Mouse (Mus musculus) embryonic facial prominence, embryonic 14.5 days (tissue): ENCODE measurements around the gene Dis3. TPM values are rescaled to one million over a fixed set of nuclear protein-coding genes. Genes with fewer than 3 reads are reported as not detected.
"Not testable (repeated sequence)": the region's sequence is repeated elsewhere in the genome, so short reads cannot be mapped to it uniquely, and the experiment has no call there.

Experiments used
- ATAC-seq: fragments of 200-750 bp; cut with Nextera tagmentation; 2 replicates; pipeline ENCODE4 v1.8.0; 2017; ENCODE audit warnings: low read depth, moderate number of reproducible peaks, moderate TSS enrichment
- DNase-seq: peaks from one replicate; pipeline ENCODE4 v3.0.0-alpha.2; 2015; ENCODE audit warnings: low spot score
- H3K27ac ChIP-seq: fragments of 300-500 bp; sonication (generic); replicated peaks from 2 replicates; pipeline ENCODE4 v1.5.1; 2014; ENCODE audit warnings: low read depth, mild to moderate bottlenecking, low read length, moderate library complexity
- H3K27me3 ChIP-seq: fragments of 300-500 bp; sonication (generic); replicated peaks from 2 replicates; pipeline ENCODE4 v1.6.1; 2014; ENCODE audit warnings: low read length; ENCODE audit not compliant: control insufficient read depth, insufficient read depth
- H3K36me3 ChIP-seq: fragments of 300-500 bp; sonication (generic); 2 replicates; pipeline ENCODE4 v1.6.1; 2014; ENCODE audit warnings: low read length, mixed read lengths; ENCODE audit not compliant: control insufficient read depth, insufficient read depth
- H3K4me1 ChIP-seq: fragments of 300-500 bp; sonication (generic); 2 replicates; pipeline ENCODE4 v1.6.1; 2014; ENCODE audit warnings: antibody characterized with exemption, low read length; ENCODE audit not compliant: control insufficient read depth, insufficient read depth
- H3K4me2 ChIP-seq: fragments of 300-500 bp; sonication (generic); 2 replicates; pipeline ENCODE4 v1.6.1; 2014; ENCODE audit warnings: low read depth, mild to moderate bottlenecking, low read length, moderate library complexity, mixed read lengths
- H3K4me3 ChIP-seq: fragments of 300-500 bp; sonication (generic); 2 replicates; pipeline ENCODE4 v1.5.1; 2014; ENCODE audit warnings: low read depth, mild to moderate bottlenecking, low read length
- H3K9ac ChIP-seq: fragments of 300-500 bp; sonication (generic); 2 replicates; pipeline ENCODE4 v1.6.1; 2014; ENCODE audit warnings: low read depth, mild to moderate bottlenecking, low read length, moderate library complexity, mixed read lengths
- H3K9me3 ChIP-seq: fragments of 300-500 bp; sonication (generic); 2 replicates; pipeline ENCODE4 v1.6.1; 2016; ENCODE audit warnings: low read length; ENCODE audit not compliant: control insufficient read depth
- WGBS: fragments of 180-500 bp; shearing (Covaris S2); extraction: QIAGEN DNeasy Blood & Tissue Kit; methylation state at CpG from one replicate; pipeline ENCODE4 v1.1.7; 2014; 5-methylcytosine and 5-hydroxymethylcytosine counted together
- polyA plus RNA-seq: library from polyadenylated mRNA; unstranded; fragments of >200 nt; fragmentation: Nextera tagmentation; extraction: Ambion mirVana; gene quantifications from 2 replicates; pipeline ENCODE4 v1.2.1, GENCODE M21; 2014

Dis3 gene
- polyA plus RNA-seq, 1 experiment from 2014 or later: 36.4 TPM

DNA sequence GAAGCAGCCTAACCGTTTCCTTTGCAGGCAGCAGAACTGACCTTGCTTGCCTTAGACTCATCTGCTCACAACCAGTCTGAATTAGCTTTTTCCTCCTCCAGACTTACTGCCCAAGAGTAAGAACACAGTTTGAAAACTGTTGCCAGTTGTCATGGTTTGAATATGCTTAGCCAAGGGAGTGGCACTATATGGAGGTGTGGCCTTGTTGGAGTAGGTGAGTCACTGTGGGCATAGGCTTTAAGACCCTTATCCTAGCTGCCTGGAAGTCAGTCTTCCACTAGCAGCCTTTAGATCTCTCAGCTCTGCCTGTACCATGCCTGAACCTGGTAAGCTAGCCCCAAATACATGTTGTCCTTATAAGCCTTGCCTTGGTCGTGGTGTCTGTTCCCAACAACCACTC lies 61.9 kb downstream of the Dis3 start:
- Histone ChIP-seq H3K9ac (no peak overlapping the region), H3K36me3 (peaks cover 34% of the 10 kb centered on the region), H3K27me3 (no peaks in the 10 kb centered on the region), H3K4me3 (no peak overlapping the region), H3K27ac (no peak overlapping the region), H3K4me2 (no peak overlapping the region), H3K9me3 (no peaks in the 10 kb centered on the region), H3K4me1 (no peaks in the 10 kb centered on the region)
- no peak for DNase-seq
- no peak for ATAC-seq
- WGBS: 89% methylated on average over 2 of the region's 2 CpGs

DNA sequence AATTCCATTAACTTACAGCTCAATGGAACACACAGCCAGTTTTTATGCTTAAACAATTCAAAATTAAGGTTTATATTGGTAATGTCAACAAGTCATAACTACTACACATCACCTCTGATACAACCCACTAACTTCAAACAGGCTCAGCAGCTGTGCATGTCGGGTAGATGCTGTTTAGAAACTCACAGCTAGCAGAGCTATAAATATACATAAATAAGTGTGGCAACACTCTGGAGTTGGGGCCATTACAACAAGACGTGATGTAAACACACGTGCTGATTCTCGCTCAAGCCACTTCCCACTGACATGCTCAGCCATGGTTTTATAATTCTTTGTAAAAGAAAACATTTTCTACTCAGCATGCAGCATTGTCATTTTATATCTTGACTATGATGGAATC lies 63.5 kb downstream of the Dis3 start:
- DNase-seq (no peak), ATAC-seq (no peak)
- Histone ChIP-seq H3K36me3 (peaks cover 36% of the 10 kb centered on the region), H3K4me2 (no peak overlapping the region), H3K4me1 (no peaks in the 10 kb centered on the region), H3K9me3 (no peaks in the 10 kb centered on the region), H3K27me3 (no peaks in the 10 kb centered on the region), H3K27ac (no peak overlapping the region), H3K9ac (no peak overlapping the region), H3K4me3 (no peak overlapping the region)
- 78% methylated on average over 4 of the region's 4 CpGs for WGBS

DNA sequence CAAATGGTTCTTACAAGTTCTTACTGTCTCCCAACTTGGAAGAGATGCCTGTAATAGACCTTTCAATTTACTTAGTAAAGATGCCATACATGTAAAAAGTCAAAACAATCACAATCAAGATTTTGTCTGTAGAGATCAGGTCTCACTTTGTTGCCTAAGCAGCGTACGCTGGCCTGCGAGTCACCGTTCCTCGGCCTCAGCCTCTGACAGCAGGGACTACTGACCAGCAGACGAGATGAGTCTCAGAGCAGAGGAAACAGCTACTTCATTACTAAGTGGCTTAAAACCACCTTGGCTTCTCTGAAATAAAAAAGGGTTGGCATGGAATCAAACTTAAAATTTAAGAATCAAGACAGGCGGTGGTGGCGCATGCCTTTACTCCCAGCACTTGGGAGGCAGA lies 64.7 kb downstream of the Dis3 start:
- DNase-seq, H3K4me3 ChIP-seq, H3K9me3 ChIP-seq, H3K9ac ChIP-seq, ATAC-seq, H3K27me3 ChIP-seq, H3K4me2 ChIP-seq, H3K4me1 ChIP-seq, H3K27ac ChIP-seq: not testable (repeated sequence)
- 94% methylated on average over 8 of the region's 8 CpGs for WGBS
- H3K36me3 ChIP-seq: peaks cover 30% of the 10 kb centered on the region

DNA sequence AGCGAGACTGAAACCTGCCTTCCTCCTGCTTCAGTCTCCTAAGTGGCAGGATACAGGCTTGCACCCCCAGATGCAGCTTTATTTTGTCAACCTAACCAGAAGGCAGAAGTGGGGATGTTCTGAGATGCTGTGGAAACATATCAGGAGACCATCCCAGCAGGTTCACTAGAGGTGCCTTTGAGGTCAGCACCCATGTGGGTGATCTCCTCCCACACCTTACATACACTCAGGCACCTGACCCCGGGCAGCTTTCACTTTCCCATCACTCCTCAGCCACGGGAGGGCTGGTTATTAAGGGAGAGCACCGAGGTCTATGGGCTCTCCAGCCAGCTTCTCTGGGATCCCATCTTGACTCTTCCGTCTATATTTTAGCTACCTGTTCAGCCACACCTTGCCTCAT lies 67.0 kb downstream of the Dis3 start:
- no peak overlapping the region for H3K4me3 ChIP-seq
- peaks cover 17% of the 10 kb centered on the region for H3K36me3 ChIP-seq
- no peak overlapping the region for H3K4me2 ChIP-seq
- H3K9ac ChIP-seq: no peak overlapping the region
- DNase-seq: no peak
- no peaks in the 10 kb centered on the region for H3K9me3 ChIP-seq
- H3K27ac ChIP-seq: no peak overlapping the region
- no peak for ATAC-seq
- H3K4me1 ChIP-seq: no peaks in the 10 kb centered on the region
- 77% methylated on average over 5 of the region's 5 CpGs for WGBS
- no peaks in the 10 kb centered on the region for H3K27me3 ChIP-seq

DNA sequence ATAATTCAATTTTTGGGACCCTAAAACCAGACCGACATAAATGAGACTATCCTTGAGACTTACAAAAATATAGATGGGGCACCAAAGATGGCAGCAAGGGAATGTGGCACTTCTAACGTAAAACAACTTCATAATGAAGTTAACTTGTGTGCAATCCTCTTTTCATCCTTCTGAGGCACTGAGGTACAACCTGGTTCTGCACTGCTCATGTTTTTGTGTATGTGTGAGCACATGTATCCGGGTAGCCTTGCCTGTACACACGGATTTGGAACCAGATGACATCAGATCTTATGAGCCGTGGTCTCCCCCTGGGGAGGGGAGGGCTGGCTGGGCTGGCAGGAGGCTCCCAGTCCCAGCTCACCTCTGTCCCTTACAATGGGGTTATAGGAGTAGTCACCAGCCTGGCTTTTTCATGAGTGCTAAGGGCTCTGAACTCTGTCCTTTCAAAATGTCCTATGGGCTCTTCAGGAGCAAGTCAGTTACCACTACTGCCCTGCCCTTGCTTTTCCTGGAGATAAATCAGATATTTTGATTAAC lies 68.2 kb downstream of the Dis3 start:
- no peaks in the 10 kb centered on the region for H3K4me1 ChIP-seq
- H3K36me3 ChIP-seq: peaks cover 15% of the 10 kb centered on the region; the same call in 1 of the 2 replicates
- H3K4me2 ChIP-seq: no peak overlapping the region
- no peak overlapping the region for H3K9ac ChIP-seq
- DNase-seq: no peak
- ATAC-seq: no peak
- H3K4me3 ChIP-seq: no peak overlapping the region
- no peaks in the 10 kb centered on the region for H3K27me3 ChIP-seq
- WGBS: 86% methylated on average over 5 of the region's 5 CpGs
- no peak overlapping the region for H3K27ac ChIP-seq
- H3K9me3 ChIP-seq: 0 out of 2 replicates have a peak, but pooled peaks cover 4% of the 10 kb centered on the region

DNA sequence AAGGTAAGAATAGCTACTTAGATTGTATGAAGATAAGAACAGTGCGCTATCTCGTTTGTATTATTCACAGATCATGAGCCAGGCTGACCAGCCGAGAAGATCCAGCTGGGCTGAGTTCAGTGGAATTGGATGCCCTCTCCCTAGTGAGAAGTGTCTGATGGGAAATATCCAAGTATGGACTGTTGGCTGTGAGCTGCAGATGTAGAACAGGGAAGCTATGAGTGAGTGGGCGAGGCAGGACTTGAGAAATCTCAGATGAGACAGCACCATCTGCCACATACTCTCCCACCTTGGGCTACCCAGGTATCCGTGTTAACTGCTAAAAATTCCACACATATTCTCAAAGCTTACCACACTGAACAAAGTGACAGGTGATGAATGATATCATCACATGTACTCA lies 69.6 kb downstream of the Dis3 start:
- ATAC-seq (0 out of 2 replicates have a peak, but pooled peaks have one; percentile 33), DNase-seq (no peak)
- no peak overlapping the region for H3K4me2 ChIP-seq
- WGBS: 82% methylated on average over 5 of the region's 5 CpGs
- 0 out of 2 replicates have a peak, but pooled peaks cover 4% of the 10 kb centered on the region for H3K9me3 ChIP-seq
- H3K4me1 ChIP-seq: no peaks in the 10 kb centered on the region
- H3K9ac ChIP-seq: no peak overlapping the region
- no peaks in the 10 kb centered on the region for H3K27me3 ChIP-seq
- 0 out of 2 replicates have a peak, but pooled peaks cover 9% of the 10 kb centered on the region for H3K36me3 ChIP-seq
- H3K27ac ChIP-seq: no peak overlapping the region
- no peak overlapping the region for H3K4me3 ChIP-seq

Other genes with a start within 250 kb of the Dis3 start
- 1.6 and 3.7 TPM in 2 replicates for gene Rpl36a-ps1, start 105.5 kb downstream of the Dis3 start, polyA plus RNA-seq
- 42.1 and 45.5 TPM in 2 replicates for gene Mzt1, start 53.6 kb downstream of the Dis3 start, polyA plus RNA-seq
- gene Bora, start 53.5 kb downstream of the Dis3 start, polyA plus RNA-seq: 26.7 and 43.7 TPM in 2 replicates
- gene Pibf1, start 346 bp downstream of the Dis3 start, polyA plus RNA-seq: 17.3 and 17.5 TPM in 2 replicates
- 33.4 and 37.2 TPM in 2 replicates for gene Klf5, start 198.9 kb upstream of the Dis3 start, polyA plus RNA-seq